Mouse (Mus musculus): ENCODE data around the gene Stub1. TPM values are rescaled to one million over a fixed set of nuclear protein-coding genes. Genes with fewer than 3 reads are reported as not detected.

Gene Stub1
- polyA plus RNA-seq, 1 experiment from 2014 or later, result 246 TPM

DNA sequence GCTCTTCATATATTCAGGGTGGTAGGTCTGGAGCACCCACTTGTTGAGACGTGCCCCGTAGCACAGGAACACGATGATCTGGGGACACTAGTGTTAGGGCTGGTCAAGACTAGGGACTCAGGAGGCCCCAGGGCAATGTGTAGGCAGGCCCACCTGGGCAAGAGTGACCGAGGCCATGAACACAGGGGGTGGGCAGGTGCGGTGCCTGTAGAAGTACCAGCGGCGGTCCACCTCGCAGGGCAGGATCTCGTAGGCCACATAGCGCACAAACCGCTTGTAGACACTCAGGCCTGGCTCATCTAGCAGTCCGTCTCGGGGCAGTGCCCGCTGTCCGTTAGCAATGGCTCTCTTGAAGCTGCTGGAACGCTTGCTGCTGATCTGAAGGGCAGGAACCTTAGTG is 2.6 kb upstream of the Stub1 start:
- H3K4me1 ChIP-seq (replicated peaks; ENCODE audit: control insufficient read depth, insufficient read depth, low read length), result peaks cover 11% of the 10 kb centered on the region; the same call in 1 of the 2 replicates
- peaks cover 40% of the 10 kb centered on the region for H3K36me3 ChIP-seq (ENCODE audit: control insufficient read depth, insufficient read depth)
- peak overlapping the region; percentile 22; the same call in 1 of the 2 replicates for H3K9ac ChIP-seq (ENCODE audit: low read depth, low read length)
- no peak overlapping the region for H3K27ac ChIP-seq (ENCODE audit: low read depth, low read length)
- TF ChIP-seq CTCF (IDR thresholded peaks at IDR 0.05; ENCODE audit: low read depth), result no peak
- H3K4me2 ChIP-seq (replicated peaks; ENCODE audit: low read depth), result peak overlapping the region; percentile 93
- H3K9me3 ChIP-seq (ENCODE audit: control insufficient read depth), result no peaks in the 10 kb centered on the region
- no peaks in the 10 kb centered on the region for H3K27me3 ChIP-seq (replicated peaks; ENCODE audit: control insufficient read depth, insufficient read depth, low read length)
- WGBS, result 90% methylated on average over 16 of the region's 16 CpGs
- H3K4me3 ChIP-seq (ENCODE audit: low read depth, low read length), result no peak overlapping the region
- ATAC-seq, result no peak

GRCm38 (mm10) chr17:25835301-25835700 is 2.1 kb upstream of the Stub1 start:
- no peak overlapping the region for H3K4me3 ChIP-seq (ENCODE audit: low read depth, low read length)
- H3K9ac ChIP-seq (ENCODE audit: low read depth, low read length), result no peak overlapping the region
- ATAC-seq, result no peak
- no peaks in the 10 kb centered on the region for H3K9me3 ChIP-seq (ENCODE audit: control insufficient read depth)
- WGBS, result 89% methylated on average over 7 of the region's 7 CpGs
- no peak overlapping the region for H3K27ac ChIP-seq (ENCODE audit: low read depth, low read length)
- H3K27me3 ChIP-seq (replicated peaks; ENCODE audit: control insufficient read depth, insufficient read depth, low read length), result no peaks in the 10 kb centered on the region
- peaks cover 41% of the 10 kb centered on the region for H3K36me3 ChIP-seq (ENCODE audit: control insufficient read depth, insufficient read depth)
- no peak for TF ChIP-seq CTCF (IDR thresholded peaks at IDR 0.05; ENCODE audit: low read depth)
- peaks cover 11% of the 10 kb centered on the region; the same call in 1 of the 2 replicates for H3K4me1 ChIP-seq (replicated peaks; ENCODE audit: control insufficient read depth, insufficient read depth, low read length)
- peak overlapping the region; percentile 93 for H3K4me2 ChIP-seq (replicated peaks; ENCODE audit: low read depth)

DNA sequence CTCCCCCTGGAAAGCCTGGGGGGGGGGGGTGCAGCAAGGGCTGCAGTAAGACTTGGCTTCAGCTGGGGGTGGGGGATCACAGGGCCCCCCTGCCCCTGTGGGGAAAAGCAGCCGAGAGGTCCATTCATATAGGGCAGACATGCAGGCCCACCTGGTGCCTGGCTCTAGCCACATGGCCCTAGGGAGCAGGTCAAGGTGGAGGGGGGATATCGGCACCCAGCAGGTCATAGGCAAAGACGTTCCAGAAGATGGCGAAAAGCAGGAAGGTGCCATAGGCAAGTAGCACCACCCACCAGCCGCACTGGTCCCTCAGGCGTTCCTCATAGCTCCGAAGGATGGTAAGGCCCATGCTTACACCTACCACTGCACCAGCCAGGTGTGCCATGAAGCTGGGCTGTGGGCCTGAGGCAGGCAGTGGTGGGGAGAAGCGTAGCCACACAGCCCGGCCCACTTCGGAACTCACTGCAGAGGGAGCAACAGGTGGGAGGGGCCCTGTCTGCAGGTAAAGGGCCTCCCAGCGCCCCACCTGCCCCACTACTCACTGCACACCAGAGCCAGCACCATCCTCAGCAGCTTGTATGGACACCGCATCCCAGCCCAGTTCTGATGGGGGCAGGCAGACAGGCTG is 1.5 kb upstream of the Stub1 start:
- Histone ChIP-seq H3K27me3 (replicated peaks; ENCODE audit: control insufficient read depth, insufficient read depth, low read length) (no peaks in the 10 kb centered on the region), H3K4me3 (ENCODE audit: low read depth, low read length) (peak overlapping the region; percentile 76), H3K9ac (ENCODE audit: low read depth, low read length) (peak overlapping the region; percentile 78; the same call in 1 of the 2 replicates), H3K4me2 (replicated peaks; ENCODE audit: low read depth) (peak overlapping the region; percentile 93), H3K4me1 (replicated peaks; ENCODE audit: control insufficient read depth, insufficient read depth, low read length) (peaks cover 11% of the 10 kb centered on the region; the same call in 1 of the 2 replicates), H3K36me3 (ENCODE audit: control insufficient read depth, insufficient read depth) (peaks cover 38% of the 10 kb centered on the region), H3K9me3 (ENCODE audit: control insufficient read depth) (no peaks in the 10 kb centered on the region), H3K27ac (ENCODE audit: low read depth, low read length) (peak overlapping the region; percentile 98; the same call in 1 of the 2 replicates)
- TF ChIP-seq CTCF (IDR thresholded peaks at IDR 0.05; ENCODE audit: low read depth), result no peak
- 62% methylated on average over 12 of the region's 12 CpGs for WGBS
- ATAC-seq, result no peak

- H3K4me1 ChIP-seq (replicated peaks; ENCODE audit: control insufficient read depth, insufficient read depth, low read length), result peaks cover 11% of the 10 kb centered on the region; the same call in 1 of the 2 replicates
- H3K27me3 ChIP-seq (replicated peaks; ENCODE audit: control insufficient read depth, insufficient read depth, low read length), result no peaks in the 10 kb centered on the region
- ATAC-seq, result no peak
- H3K4me3 ChIP-seq (ENCODE audit: low read depth, low read length), result peak overlapping the region; percentile 76
- WGBS, result 18% methylated on average over 6 of the region's 6 CpGs
- peak overlapping the region; percentile 98 for H3K27ac ChIP-seq (ENCODE audit: low read depth, low read length)
- H3K9ac ChIP-seq (ENCODE audit: low read depth, low read length), result peak overlapping the region; percentile 78
- no peak for TF ChIP-seq CTCF (IDR thresholded peaks at IDR 0.05; ENCODE audit: low read depth)
- H3K9me3 ChIP-seq (ENCODE audit: control insufficient read depth), result no peaks in the 10 kb centered on the region
- H3K4me2 ChIP-seq (replicated peaks; ENCODE audit: low read depth), result peak overlapping the region; percentile 93
- H3K36me3 ChIP-seq (ENCODE audit: control insufficient read depth, insufficient read depth), result peaks cover 32% of the 10 kb centered on the region
These were observed 874 bp upstream of the Stub1 start for GRCm38 (mm10) chr17:25833961-25834594.

GRCm38 (mm10) chr17:25832436-25833290 is 541 bp downstream of the Stub1 start:
- WGBS, result under 1% methylated on average over 72 of the region's 77 CpGs
- peak; percentile 87 for ATAC-seq
- peak overlapping the region; percentile 98 for H3K27ac ChIP-seq (ENCODE audit: low read depth, low read length)

More at GRCm38 (mm10) chr17:25832436-25833290, 541 bp downstream of the Stub1 start:
- Histone ChIP-seq H3K9ac (ENCODE audit: low read depth, low read length) (peak overlapping the region; percentile 78), H3K4me2 (replicated peaks; ENCODE audit: low read depth) (peak overlapping the region; percentile 93), H3K27me3 (replicated peaks; ENCODE audit: control insufficient read depth, insufficient read depth, low read length) (no peaks in the 10 kb centered on the region), H3K4me1 (replicated peaks; ENCODE audit: control insufficient read depth, insufficient read depth, low read length) (peaks cover 11% of the 10 kb centered on the region; the same call in 1 of the 2 replicates), H3K4me3 (ENCODE audit: low read depth, low read length) (peak overlapping the region; percentile 76), H3K9me3 (ENCODE audit: control insufficient read depth) (no peaks in the 10 kb centered on the region), H3K36me3 (ENCODE audit: control insufficient read depth, insufficient read depth) (peaks cover 28% of the 10 kb centered on the region)
- 0 out of 2 replicates have a peak, but pooled peaks have one; percentile 14 for TF ChIP-seq CTCF (IDR thresholded peaks at IDR 0.05; ENCODE audit: low read depth)
